Mouse (Mus musculus) kidney, postnatal 14 days (tissue): ENCODE results near the gene Arhgef39.

Experiments
- DNase-seq: peaks from one replicate; pipeline ENCODE4 v3.0.0; 2022; ENCODE audit warnings: mixed read lengths

The Arhgef39 gene

GRCm38 (mm10) chr4:43478906-43479832 is 20.3 kb downstream of the Arhgef39 start:
- peak; percentile 66 for DNase-seq

- DNase-seq: no peak
Measured at GRCm38 (mm10) chr4:43478534-43478858, 21.0 kb downstream of the Arhgef39 start.

- DNase-seq: peak; percentile 91
Measured at GRCm38 (mm10) chr4:43477857-43478533, 21.5 kb downstream of the Arhgef39 start.

- no peak for DNase-seq
Measured at GRCm38 (mm10) chr4:43476604-43477003, 22.9 kb downstream of the Arhgef39 start.

- DNase-seq: no peak
Measured at GRCm38 (mm10) chr4:43473636-43474035, 25.9 kb downstream of the Arhgef39 start.

GRCm38 (mm10) chr4:43470301-43470700 is 29.2 kb downstream of the Arhgef39 start:
- DNase-seq: no peak

- no peak for DNase-seq
Measured at GRCm38 (mm10) chr4:43466872-43467271, 32.6 kb downstream of the Arhgef39 start.

GRCm38 (mm10) chr4:43465935-43466334 is 33.6 kb downstream of the Arhgef39 start:
- no peak for DNase-seq

GRCm38 (mm10) chr4:43463102-43463501 is 36.4 kb downstream of the Arhgef39 start:
- no peak for DNase-seq

GRCm38 (mm10) chr4:43457124-43457523 is 42.4 kb downstream of the Arhgef39 start:
- no peak for DNase-seq

GRCm38 (mm10) chr4:43456470-43456869 is 43.0 kb downstream of the Arhgef39 start:
- no peak for DNase-seq

- no peak for DNase-seq
Measured at GRCm38 (mm10) chr4:43454041-43454836, 45.3 kb downstream of the Arhgef39 start, which contains the start of gene Cd72. Gene Cd72, minus strand, starts transcription at chr4:43454628.

GRCm38 (mm10) chr4:43453413-43453812 is 46.1 kb downstream of the Arhgef39 start:
- no peak for DNase-seq

GRCm38 (mm10) chr4:43452315-43452714 is 47.2 kb downstream of the Arhgef39 start:
- no peak for DNase-seq

- DNase-seq: no peak
Measured at GRCm38 (mm10) chr4:43448554-43448953, 50.9 kb downstream of the Arhgef39 start.

GRCm38 (mm10) chr4:43447251-43447650 is 52.2 kb downstream of the Arhgef39 start:
- DNase-seq: no peak
